Mouse (Mus musculus): Measurements from ENCODE around the gene Arpc5. TPM values are rescaled to one million over a fixed set of nuclear protein-coding genes. Genes with fewer than 3 reads are reported as not detected.

Gene Arpc5
- total RNA-seq, 1 experiment from 2014 or later = 369 TPM

GRCm38 (mm10) chr1:152807619-152808391 is 41.5 kb downstream of the Arpc5 start:
- ATAC-seq (replicated peaks; ENCODE audit: insufficient number of reproducible peaks, low FRiP score, low TSS enrichment, poor library complexity, severe bottlenecking) = peak; percentile 76

GRCm38 (mm10) chr1:152808392-152808680 is 42.0 kb downstream of the Arpc5 start:
- no peak for ATAC-seq (replicated peaks; ENCODE audit: insufficient number of reproducible peaks, low FRiP score, low TSS enrichment, poor library complexity, severe bottlenecking)

- peak; percentile 42 for ATAC-seq (replicated peaks; ENCODE audit: insufficient number of reproducible peaks, low FRiP score, low TSS enrichment, poor library complexity, severe bottlenecking)
Observed at GRCm38 (mm10) chr1:152809541-152810252, 43.4 kb downstream of the Arpc5 start.

GRCm38 (mm10) chr1:152810533-152811439 is 44.4 kb downstream of the Arpc5 start:
- ATAC-seq (replicated peaks; ENCODE audit: insufficient number of reproducible peaks, low FRiP score, low TSS enrichment, poor library complexity, severe bottlenecking) = peak; percentile 33

GRCm38 (mm10) chr1:152815265-152815701 is 48.9 kb downstream of the Arpc5 start:
- ATAC-seq (replicated peaks; ENCODE audit: insufficient number of reproducible peaks, low FRiP score, low TSS enrichment, poor library complexity, severe bottlenecking) = 0 out of 2 replicates have a peak, but pooled peaks have one; percentile 27

- ATAC-seq (replicated peaks; ENCODE audit: insufficient number of reproducible peaks, low FRiP score, low TSS enrichment, poor library complexity, severe bottlenecking) = peak; percentile 15; the same call in 1 of the 2 replicates
Observed at GRCm38 (mm10) chr1:152817027-152817769, 50.9 kb downstream of the Arpc5 start.

GRCm38 (mm10) chr1:152817794-152818193 is 51.5 kb downstream of the Arpc5 start:
- ATAC-seq (replicated peaks; ENCODE audit: insufficient number of reproducible peaks, low FRiP score, low TSS enrichment, poor library complexity, severe bottlenecking) = no peak

- no peak for ATAC-seq (replicated peaks; ENCODE audit: insufficient number of reproducible peaks, low FRiP score, low TSS enrichment, poor library complexity, severe bottlenecking)
Observed at GRCm38 (mm10) chr1:152819558-152819957, 53.2 kb downstream of the Arpc5 start.

- ATAC-seq (replicated peaks; ENCODE audit: insufficient number of reproducible peaks, low FRiP score, low TSS enrichment, poor library complexity, severe bottlenecking) = no peak
Observed at GRCm38 (mm10) chr1:152820911-152821695, 54.8 kb downstream of the Arpc5 start.

GRCm38 (mm10) chr1:152821746-152822145 is 55.4 kb downstream of the Arpc5 start:
- no peak for ATAC-seq (replicated peaks; ENCODE audit: insufficient number of reproducible peaks, low FRiP score, low TSS enrichment, poor library complexity, severe bottlenecking)

- ATAC-seq (replicated peaks; ENCODE audit: insufficient number of reproducible peaks, low FRiP score, low TSS enrichment, poor library complexity, severe bottlenecking) = 0 out of 2 replicates have a peak, but pooled peaks have one; percentile 18
Observed at GRCm38 (mm10) chr1:152824206-152824605, 57.9 kb downstream of the Arpc5 start.

Other genes with a start within 250 kb of the Arpc5 start
- gene Apobec4, start 16.0 kb upstream of the Arpc5 start, total RNA-seq (2017) = not detected in 3 replicates
- 7.3 to 16.7 TPM (median 10.5 TPM) in 3 replicates for gene Rgl1, start 191 bp upstream of the Arpc5 start, total RNA-seq (2017)
- 355 to 740 TPM (median 657 TPM) in 3 replicates for gene Ncf2, start 33.7 kb downstream of the Arpc5 start, total RNA-seq (2017)
- 29.3 to 65.0 TPM (median 37.8 TPM) in 3 replicates for gene Smg7, start 136.1 kb downstream of the Arpc5 start, total RNA-seq (2017)
- gene Nmnat2, start 188.5 kb downstream of the Arpc5 start, total RNA-seq (2017) = 0.38 to 2.0 TPM in 2 of 3 replicates, not detected in the other